Mouse (Mus musculus): ENCODE results near the gene Bcor. TPM values are rescaled to one million over a fixed set of nuclear protein-coding genes. Genes with fewer than 3 reads are reported as not detected.

The Bcor gene
- total RNA-seq, 4 experiments from 2014 or later = 27.1 to 32.2 (median 27.4) TPM

DNA sequence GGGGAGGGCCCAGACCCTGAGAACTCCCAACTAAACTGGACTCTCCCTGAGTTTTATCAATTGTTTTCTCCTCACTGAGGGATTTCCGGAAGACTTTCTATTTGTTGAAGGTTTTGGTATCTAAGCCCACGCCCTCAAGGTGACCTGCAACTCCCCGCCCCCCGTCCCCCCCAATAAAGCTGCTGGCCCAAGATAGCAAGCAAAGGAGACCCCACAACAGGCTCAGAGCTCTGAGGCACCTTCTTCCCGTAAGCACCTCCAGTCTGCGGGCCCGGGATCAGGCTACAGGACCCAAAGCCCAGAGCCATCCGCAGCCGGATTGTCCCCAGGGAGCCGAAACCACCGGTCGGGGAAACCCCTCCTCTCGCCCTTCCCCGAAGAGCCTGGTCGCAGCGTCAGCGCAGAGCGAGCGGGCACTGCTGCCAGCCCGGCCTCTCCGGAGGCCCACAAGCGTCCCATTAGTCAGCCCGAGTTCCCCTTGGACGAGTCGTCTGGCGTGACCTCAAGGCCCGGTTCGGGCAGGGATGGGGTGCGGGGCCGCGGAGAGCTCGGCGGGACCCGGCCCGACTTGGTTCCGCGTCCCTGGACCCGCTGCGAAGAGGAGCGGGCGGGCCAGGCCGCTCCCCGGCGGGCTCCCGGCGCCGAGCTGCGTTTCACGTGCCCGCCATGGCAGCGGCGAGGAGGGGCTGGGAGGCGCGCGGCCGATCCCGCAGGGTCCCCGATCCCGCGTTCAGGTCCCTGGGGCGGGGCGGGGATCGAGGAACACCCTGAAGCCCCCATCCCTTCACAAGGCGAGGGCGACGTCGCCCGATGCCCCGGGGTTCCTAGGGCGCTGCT, 73.3 kb downstream of the Bcor start:
- no peak for DNase-seq (ENCODE audit: low spot score in 2 of 2)

DNA sequence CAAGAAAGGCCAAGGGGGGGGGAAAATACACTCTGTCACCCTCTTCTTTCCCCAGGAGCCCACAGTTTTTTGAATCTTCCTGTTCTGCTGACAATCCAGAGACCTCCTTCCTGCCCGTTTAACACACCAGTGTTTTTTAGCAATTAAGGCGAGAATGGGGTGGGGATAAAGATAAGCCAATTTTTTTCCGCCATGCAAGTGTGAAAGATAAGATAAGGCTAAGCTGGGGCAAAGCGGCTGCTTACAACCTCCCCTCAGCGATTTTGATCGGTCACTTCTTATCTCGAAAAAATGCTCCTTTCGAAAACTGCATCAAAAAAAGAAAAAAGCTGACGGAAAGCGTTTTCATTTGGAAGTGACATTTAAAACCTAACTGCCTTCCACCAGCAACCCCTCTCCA, 74.2 kb downstream of the Bcor start:
- DNase-seq (ENCODE audit: low spot score in 2 of 2) = no peak

DNA sequence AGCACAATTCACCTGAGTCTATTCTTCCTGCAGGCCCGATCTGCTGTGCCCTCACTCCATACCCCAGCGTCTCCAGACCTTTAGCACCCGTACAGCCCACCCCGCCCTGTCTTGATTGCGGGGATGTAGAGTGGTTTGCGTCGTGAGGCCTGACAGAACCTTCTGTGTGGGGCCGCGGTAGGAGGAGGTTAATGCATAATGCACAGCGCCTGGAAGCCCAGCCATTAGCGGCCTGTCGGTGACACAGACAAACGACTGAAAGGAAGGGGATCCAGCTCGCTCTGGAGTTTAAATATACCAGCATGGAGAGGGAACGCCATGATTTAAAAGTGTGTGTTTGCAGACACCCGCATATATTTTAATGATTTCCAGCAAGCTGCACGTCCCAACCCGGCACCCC, 74.9 kb downstream of the Bcor start:
- DNase-seq (ENCODE audit: low spot score in 2 of 2) = no peak

DNA sequence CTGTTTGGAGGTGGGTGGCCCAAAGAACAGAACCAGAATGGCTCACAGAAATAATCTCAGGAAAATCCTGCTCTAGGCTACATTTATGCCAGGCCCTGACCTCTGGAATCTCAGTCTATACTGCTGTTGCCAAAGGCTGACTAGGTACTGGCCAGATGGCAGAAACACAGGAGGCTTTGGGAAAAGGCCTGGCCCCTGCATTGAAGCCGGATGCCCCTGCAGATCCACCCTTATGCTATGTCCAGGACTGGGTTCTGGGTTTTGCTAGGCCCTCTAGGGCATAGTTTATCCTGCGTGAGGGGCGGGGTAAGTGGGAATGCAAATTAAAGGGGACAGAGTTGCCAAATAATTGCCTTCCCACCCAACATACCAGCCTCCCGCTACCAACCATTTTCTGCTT, 75.5 kb downstream of the Bcor start:
- no peak for DNase-seq (ENCODE audit: low spot score in 2 of 2)

- DNase-seq (ENCODE audit: low spot score in 2 of 2) = no peak
Measured at GRCm38 (mm10) chrX:12083631-12084030, 76.5 kb downstream of the Bcor start.

- DNase-seq (ENCODE audit: low spot score in 2 of 2) = no peak
Measured at GRCm38 (mm10) chrX:12082736-12083135, 77.4 kb downstream of the Bcor start.

- DNase-seq (ENCODE audit: low spot score in 2 of 2) = no peak
Measured at GRCm38 (mm10) chrX:12082184-12082583, 78.0 kb downstream of the Bcor start.

- no peak for DNase-seq (ENCODE audit: low spot score in 2 of 2)
Measured at GRCm38 (mm10) chrX:12081741-12082155, 78.4 kb downstream of the Bcor start.

GRCm38 (mm10) chrX:12080904-12081740, 79.0 kb downstream of the Bcor start:
- no peak for DNase-seq (ENCODE audit: low spot score in 2 of 2)

- peak in 1 of 2 experiments; percentile 17 for DNase-seq (ENCODE audit: low spot score in 2 of 2)
Measured at GRCm38 (mm10) chrX:12080095-12080903, 79.9 kb downstream of the Bcor start.

DNA sequence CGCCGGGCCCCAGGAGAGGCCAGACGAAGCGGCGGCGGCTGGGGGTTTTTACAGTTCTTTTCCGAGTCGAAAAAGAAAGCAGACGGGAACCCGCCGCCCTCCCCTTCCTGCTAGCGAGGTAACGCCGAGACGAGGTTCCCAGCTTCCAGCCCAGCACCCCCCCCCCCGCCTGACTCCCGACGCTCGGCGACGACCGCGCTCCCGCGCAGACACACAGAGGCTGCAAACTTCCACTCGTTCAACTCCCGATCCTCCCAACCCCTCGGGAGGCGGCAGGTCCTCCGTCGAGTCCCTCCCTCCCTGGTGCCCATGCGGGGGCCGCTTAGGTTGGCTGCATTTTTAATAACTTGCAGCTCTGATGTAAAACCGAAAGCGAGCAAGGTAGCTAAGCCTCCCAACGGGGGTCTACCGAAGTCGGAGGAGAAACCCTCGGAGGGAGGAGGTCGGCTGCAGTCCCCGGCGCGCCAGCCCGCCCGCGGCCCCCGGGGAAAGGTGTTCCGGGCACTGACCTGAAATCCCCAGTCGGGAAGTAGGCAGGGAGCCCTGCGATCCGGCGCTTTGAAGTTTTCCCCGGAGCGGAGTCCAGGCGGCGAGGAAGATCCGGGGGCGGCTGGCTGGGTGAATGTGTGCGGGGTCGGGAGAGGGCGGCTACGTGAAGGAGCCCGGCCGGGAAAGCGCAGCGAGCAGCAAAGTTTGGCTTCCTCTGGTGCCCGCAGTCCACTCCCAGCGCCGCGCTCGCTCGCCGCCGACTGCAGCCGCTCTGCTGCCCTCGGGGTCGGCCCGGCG, 80.7 kb downstream of the Bcor start:
- DNase-seq (ENCODE audit: low spot score in 2 of 2) = no peak

DNA sequence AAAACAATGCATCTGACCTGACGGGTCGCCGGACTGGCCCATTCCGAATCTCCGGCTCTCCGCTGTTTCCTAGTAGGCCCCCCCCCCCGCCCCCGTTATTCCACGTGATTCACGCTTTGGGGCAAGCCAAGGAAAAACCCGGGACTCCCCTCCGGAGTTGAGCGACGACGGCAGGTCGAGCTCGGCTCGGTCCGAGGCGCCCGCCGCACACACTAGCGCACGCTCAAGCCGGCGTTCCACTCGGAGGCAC, 81.2 kb downstream of the Bcor start:
- DNase-seq (ENCODE audit: low spot score in 2 of 2) = no peak

GRCm38 (mm10) chrX:12078195-12079058, 81.7 kb downstream of the Bcor start:
- DNase-seq (ENCODE audit: low spot score in 2 of 2) = no peak

GRCm38 (mm10) chrX:12077601-12077980, 82.6 kb downstream of the Bcor start:
- DNase-seq (ENCODE audit: low spot score in 2 of 2) = no peak

DNA sequence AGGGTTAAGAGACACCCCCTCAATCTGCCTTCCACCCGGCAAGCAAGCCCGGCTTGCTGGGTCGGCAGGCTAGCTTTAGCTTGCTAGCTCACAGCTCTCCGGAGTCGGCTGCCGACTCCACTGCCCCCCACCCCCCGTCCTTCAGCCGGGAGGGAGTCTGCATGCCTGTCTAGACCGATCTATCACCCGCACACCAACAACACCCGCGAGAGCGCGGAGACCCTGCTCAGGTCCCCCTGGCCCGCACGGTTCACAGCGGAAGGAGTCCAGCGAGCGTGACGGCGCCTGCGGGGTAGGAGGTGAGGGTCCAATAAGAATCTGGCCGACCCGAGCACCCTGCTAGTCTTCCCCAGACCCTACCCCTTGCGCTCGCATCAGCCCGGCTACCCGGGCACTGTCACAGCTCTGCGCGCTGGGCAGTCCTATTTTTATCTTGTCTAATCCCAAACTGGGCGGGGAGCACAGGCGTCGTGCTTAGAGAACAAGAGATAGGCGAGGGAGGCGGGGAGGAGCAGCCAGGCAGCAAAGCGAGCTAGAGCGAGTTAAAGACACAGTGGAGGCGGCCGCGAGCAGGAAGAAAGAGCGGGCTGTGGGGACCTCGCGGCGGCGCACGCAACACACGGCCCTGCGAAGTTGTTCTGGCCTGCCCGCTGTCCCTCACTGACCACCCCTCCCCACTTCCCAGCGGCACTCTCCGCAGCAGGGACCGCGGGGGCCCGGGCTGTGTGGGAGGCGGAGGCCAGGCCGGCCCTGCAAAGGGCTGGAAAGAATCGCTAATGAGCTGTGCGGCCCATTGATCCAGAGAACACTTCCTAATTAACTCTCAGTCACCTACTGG, 83.2 kb downstream of the Bcor start:
- DNase-seq (ENCODE audit: low spot score in 2 of 2) = peak in 1 of 2 experiments; percentile 25

DNA sequence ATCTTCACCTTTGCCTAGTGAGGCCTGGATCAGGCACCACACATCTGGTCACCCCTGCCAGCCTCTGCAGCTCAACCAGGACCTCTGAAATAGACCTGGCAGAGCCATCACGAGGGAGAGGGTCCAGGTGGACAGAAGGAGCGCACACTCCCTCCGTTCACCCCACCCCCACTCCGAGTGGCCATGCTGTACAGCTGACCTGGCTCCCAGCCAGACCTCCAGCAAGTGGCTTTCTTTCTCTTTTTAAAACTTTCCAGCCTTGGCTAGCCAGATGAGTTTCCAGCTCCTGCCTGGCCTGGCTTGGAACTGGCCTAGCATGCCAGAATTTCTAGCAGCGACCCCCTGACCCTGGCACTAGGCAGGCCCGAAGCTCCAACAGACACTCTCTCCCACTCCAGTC, 87.4 kb downstream of the Bcor start:
- DNase-seq (ENCODE audit: low spot score in 2 of 2) = no peak

- DNase-seq (ENCODE audit: low spot score in 2 of 2) = no peak
Measured at GRCm38 (mm10) chrX:12068978-12069724, 91.0 kb downstream of the Bcor start.

DNA sequence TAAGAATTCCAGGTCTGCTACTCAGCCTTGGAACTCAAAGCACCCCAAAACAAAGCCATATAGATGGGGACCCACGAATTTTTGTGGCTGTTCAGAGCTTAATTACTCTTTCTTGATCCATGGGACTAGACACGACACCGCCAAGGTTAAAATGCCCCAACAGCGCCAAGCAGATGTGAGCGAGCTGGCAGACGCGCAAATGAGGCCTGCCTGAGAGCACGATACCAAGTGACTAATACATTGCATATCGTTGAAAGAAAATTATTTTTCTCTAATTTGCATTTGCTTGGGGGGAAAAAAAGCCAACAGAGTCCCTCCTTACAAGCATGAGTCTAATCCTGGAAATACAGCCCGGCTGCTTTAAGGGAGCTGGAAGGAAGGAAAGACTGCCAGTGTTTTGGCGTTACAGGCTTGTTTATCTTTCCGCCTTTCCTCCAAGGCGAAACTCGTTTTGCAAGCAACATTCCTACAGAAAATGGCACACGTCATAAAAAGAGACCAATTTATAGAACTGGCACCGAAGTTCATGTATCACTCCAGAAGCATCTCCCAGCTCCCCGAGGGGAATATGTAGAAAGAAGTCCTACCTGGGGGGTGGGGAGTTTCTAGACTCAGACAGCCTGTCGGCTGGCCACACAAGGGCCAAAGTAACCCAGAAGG, 92.2 kb downstream of the Bcor start:
- DNase-seq (ENCODE audit: low spot score in 2 of 2) = no peak
